Mouse (Mus musculus): ENCODE measurements at regions not wholly inside any gene's neighbourhood (a gene's known extent, or its start where the extent isn't known, plus 50 kb on each side); places are given as distances from the start of the nearest gene placed in this dataset.

DNA sequence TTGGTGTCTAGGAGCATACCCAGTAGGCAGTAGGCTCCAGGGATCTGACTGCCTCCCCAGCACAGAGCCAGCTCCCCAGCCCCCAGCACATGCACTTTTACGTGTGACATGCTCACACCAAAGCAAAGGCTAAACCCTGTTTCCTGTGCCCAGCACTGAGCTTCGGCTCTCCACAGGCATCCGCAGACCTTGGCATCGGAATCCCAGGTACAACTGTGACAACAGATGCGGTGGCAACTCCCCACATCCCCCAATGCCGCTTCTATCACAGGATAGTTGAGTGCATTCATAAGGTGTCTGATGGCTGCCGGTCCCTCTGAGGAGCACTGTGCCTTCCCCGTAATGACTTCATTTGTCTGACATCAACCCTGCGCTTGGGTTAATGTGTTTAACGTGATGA, 440.9 kb downstream of the Ptpru start:
- Histone ChIP-seq H3K4me3 (replicated peaks) (no peak overlapping the region), H3K36me3 (ENCODE audit: control insufficient read depth) (no peaks in the 10 kb centered on the region), H3K9me3 (ENCODE audit: control insufficient read depth, low read length) (peaks cover 13% of the 10 kb centered on the region; the same call in 1 of the 2 replicates), H3K4me1 (ENCODE audit: control insufficient read depth) (no peaks in the 10 kb centered on the region), H3K27me3 (ENCODE audit: control insufficient read depth) (no peaks in the 10 kb centered on the region)
- TF ChIP-seq TAL1 (IDR thresholded peaks at IDR 0.05; ENCODE audit: low read length) = no peak
- TF ChIP-seq GATA1 (IDR thresholded peaks at IDR 0.05; ENCODE audit: low read length) = no peak

DNA sequence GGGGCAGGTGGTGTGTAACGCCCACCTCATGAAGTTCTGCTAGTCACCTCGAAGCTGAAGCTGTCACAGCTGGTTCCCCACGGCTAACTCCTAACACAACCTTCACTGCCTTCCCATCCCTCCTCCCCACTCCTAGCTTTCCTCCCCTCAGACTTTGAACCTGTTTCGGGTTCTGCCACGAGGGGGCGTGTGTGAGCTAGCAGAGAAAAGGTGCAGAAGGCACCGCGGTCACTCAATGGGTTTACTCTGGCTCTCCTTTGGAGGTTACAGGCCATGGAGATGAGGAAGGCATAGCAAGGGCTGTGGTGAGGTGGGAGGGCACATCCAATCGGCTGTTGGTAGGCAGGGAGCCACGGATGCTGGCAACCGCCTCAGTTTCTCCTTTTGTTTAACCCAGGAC, 437.3 kb downstream of the Ptpru start:
- peaks cover 13% of the 10 kb centered on the region; the same call in 1 of the 2 replicates for H3K9me3 ChIP-seq (ENCODE audit: control insufficient read depth, low read length)

DNA sequence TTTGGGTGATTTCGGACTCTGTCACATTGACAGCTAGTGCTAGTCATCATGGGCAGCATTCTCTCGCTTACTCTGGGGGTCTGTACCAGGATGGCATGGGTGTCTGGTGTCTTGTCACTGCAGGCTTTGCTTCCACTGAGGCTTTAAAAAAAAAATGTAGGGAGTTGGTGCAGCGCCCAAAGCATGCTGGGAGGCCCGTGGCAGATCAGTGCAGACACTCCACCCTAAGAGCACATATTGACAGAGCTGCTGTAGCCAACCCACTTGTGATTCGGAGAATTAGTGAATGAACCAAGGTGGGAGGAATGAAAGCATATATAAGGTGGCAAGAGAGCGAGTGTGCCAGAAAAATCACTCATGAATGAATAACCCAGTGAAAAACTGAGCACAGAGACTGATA, 436.8 kb downstream of the Ptpru start:
- H3K4me3 ChIP-seq (replicated peaks) = no peak overlapping the region
- H3K4me1 ChIP-seq (ENCODE audit: control insufficient read depth) = no peaks in the 10 kb centered on the region
- H3K9me3 ChIP-seq (ENCODE audit: control insufficient read depth, low read length) = peaks cover 13% of the 10 kb centered on the region; the same call in 1 of the 2 replicates
- no peak for TF ChIP-seq GATA1 (IDR thresholded peaks at IDR 0.05; ENCODE audit: low read length)
- no peaks in the 10 kb centered on the region for H3K27me3 ChIP-seq (ENCODE audit: control insufficient read depth)
- no peaks in the 10 kb centered on the region for H3K36me3 ChIP-seq (ENCODE audit: control insufficient read depth)

More for the DNA sequence above, 437.3 kb downstream of the Ptpru start:
- no peak overlapping the region for H3K4me3 ChIP-seq (replicated peaks)
- TF ChIP-seq TAL1 (IDR thresholded peaks at IDR 0.05; ENCODE audit: low read length) (no peak), GATA1 (IDR thresholded peaks at IDR 0.05; ENCODE audit: low read length) (no peak)
- no peaks in the 10 kb centered on the region for H3K36me3 ChIP-seq (ENCODE audit: control insufficient read depth)
- H3K27me3 ChIP-seq (ENCODE audit: control insufficient read depth) = no peaks in the 10 kb centered on the region
- no peaks in the 10 kb centered on the region for H3K4me1 ChIP-seq (ENCODE audit: control insufficient read depth)

DNA sequence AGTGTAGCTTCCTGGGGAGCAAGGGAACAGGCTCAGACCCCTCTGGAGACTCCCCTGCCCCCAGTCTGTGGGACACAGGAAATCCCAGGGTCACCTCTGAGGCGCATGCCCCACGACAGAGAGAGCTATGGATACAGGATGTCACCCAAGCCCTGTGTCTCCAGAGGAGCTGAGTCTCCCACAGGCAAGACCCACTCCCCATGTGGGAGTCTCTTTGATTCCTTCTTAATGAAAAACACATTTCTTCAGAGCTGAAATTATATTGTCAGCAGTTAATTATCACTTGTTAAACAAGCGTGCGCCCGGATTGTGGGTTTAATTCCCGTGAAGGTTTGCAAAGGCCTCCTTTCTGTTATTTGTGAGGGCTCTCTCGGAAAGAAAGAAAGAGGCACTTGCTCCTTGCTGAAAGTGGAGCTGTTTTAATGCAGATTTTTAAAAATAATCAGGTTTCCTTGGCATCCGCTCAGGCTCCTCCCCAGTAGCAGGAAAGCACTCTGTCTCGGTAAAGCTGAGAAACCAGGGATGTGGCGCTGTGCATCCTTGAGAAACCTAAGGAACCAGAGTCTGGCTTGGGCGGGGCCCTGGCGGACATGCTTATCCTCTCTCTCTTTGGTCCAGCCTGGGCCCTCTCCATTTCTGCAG, 432.6 kb downstream of the Ptpru start:
- TF ChIP-seq TAL1 (IDR thresholded peaks at IDR 0.05; ENCODE audit: low read length) = no peak
- TF ChIP-seq GATA1 (IDR thresholded peaks at IDR 0.05; ENCODE audit: low read length) = no peak
- no peaks in the 10 kb centered on the region for H3K9me3 ChIP-seq (ENCODE audit: control insufficient read depth, low read length)
- H3K4me3 ChIP-seq (replicated peaks) = no peak overlapping the region
- no peaks in the 10 kb centered on the region for H3K4me1 ChIP-seq (ENCODE audit: control insufficient read depth)
- no peaks in the 10 kb centered on the region for H3K36me3 ChIP-seq (ENCODE audit: control insufficient read depth)
- H3K27me3 ChIP-seq (ENCODE audit: control insufficient read depth) = no peaks in the 10 kb centered on the region

DNA sequence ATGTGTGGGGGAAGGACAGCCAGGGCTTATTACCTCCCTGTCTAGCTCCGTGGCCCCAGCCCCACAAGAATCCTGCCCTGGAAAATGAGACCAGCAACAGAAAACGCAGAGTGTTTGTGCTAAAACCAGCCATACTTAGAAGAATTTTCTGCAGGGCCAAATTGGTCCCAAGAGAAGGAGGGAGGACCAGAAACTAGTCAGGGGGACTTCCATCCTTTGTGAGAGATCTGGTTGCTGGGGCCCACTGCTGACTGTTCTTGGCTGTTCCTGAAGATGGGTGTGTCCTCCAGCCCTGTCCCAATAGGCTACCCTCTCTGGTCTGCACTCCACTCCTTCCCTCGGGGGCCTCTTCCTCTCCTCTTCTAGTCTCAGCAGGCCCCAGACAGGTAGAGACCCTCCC, 430.6 kb downstream of the Ptpru start:
- H3K9me3 ChIP-seq (ENCODE audit: control insufficient read depth, low read length) = no peaks in the 10 kb centered on the region
- H3K27me3 ChIP-seq (ENCODE audit: control insufficient read depth) = no peaks in the 10 kb centered on the region
- no peaks in the 10 kb centered on the region for H3K4me1 ChIP-seq (ENCODE audit: control insufficient read depth)
- H3K36me3 ChIP-seq (ENCODE audit: control insufficient read depth) = no peaks in the 10 kb centered on the region
- TF ChIP-seq TAL1 (IDR thresholded peaks at IDR 0.05; ENCODE audit: low read length) (no peak), GATA1 (IDR thresholded peaks at IDR 0.05; ENCODE audit: low read length) (no peak)
- H3K4me3 ChIP-seq (replicated peaks) = no peak overlapping the region

DNA sequence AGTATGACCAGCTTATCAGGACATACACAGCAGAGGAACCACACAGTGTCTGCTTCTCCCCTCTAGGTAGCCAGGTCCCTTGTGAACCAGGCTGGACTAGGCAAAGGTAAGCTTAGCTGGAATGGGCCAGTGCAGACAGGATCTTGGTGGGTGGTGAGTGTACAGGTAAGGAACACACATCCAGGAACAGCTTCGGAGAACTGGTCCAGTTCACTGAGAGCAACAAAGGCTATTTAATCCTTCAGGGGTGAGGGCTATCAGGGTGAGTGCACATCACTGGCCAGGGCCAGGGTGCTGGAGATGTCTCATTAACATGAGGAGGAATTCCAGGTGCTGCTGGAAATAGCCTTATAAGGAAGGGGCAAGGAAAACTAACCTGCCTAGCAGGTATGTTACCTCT, 429.4 kb downstream of the Ptpru start:
- no peaks in the 10 kb centered on the region for H3K36me3 ChIP-seq (ENCODE audit: control insufficient read depth)
- no peaks in the 10 kb centered on the region for H3K9me3 ChIP-seq (ENCODE audit: control insufficient read depth, low read length)
- no peaks in the 10 kb centered on the region for H3K27me3 ChIP-seq (ENCODE audit: control insufficient read depth)
- TF ChIP-seq TAL1 (IDR thresholded peaks at IDR 0.05; ENCODE audit: low read length) (no peak), GATA1 (IDR thresholded peaks at IDR 0.05; ENCODE audit: low read length) (no peak)
- no peaks in the 10 kb centered on the region for H3K4me1 ChIP-seq (ENCODE audit: control insufficient read depth)
- H3K4me3 ChIP-seq (replicated peaks) = no peak overlapping the region

DNA sequence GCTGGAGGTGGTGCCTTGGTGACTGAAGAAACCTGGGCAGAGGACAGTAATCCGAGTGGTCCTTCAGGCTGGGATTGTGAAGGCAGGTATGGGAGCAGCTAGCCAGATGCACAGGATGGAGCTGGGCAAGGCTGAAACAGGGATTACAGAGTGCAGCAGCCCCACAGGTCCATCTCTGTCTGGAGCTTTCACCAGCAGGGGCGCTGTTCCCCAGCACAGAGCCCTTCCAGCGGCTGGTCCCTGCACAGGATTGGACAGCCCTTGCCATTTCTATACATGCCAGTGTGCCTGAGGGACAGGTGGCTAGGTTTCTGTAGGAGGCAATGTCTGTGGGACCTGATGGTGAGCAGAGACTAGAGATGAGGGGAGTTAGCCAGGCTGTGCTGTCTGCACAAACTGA, 428.3 kb downstream of the Ptpru start:
- Histone ChIP-seq H3K27me3 (ENCODE audit: control insufficient read depth) (no peaks in the 10 kb centered on the region), H3K9me3 (ENCODE audit: control insufficient read depth, low read length) (no peaks in the 10 kb centered on the region), H3K36me3 (ENCODE audit: control insufficient read depth) (no peaks in the 10 kb centered on the region), H3K4me1 (ENCODE audit: control insufficient read depth) (no peaks in the 10 kb centered on the region), H3K4me3 (replicated peaks) (no peak overlapping the region)
- TF ChIP-seq TAL1 (IDR thresholded peaks at IDR 0.05; ENCODE audit: low read length) = no peak
- TF ChIP-seq GATA1 (IDR thresholded peaks at IDR 0.05; ENCODE audit: low read length) = no peak

DNA sequence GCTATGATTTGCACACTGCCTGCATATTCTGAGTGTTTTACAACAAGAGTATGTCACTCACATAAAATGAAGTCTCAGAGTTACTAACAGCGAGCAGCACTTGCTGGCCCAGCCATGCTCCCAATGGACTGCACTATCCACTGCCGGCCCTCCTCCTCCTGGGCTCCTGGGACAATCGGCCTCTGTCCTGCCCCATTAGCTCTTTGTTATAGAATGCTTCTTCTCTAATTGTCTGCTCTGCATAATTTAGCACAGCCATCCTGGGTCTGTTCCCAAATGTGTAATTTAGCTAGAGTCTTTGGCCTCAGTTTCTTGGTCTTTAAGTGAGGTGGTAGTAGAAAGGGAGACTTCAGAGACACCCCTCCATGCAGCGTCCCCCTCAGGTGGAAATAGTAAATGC, 426.2 kb downstream of the Ptpru start:
- no peaks in the 10 kb centered on the region for H3K4me1 ChIP-seq (ENCODE audit: control insufficient read depth)
- TF ChIP-seq TAL1 (IDR thresholded peaks at IDR 0.05; ENCODE audit: low read length) (no peak), GATA1 (IDR thresholded peaks at IDR 0.05; ENCODE audit: low read length) (no peak)
- H3K36me3 ChIP-seq (ENCODE audit: control insufficient read depth) = no peaks in the 10 kb centered on the region
- H3K9me3 ChIP-seq (ENCODE audit: control insufficient read depth, low read length) = no peaks in the 10 kb centered on the region
- no peak overlapping the region for H3K4me3 ChIP-seq (replicated peaks)
- no peaks in the 10 kb centered on the region for H3K27me3 ChIP-seq (ENCODE audit: control insufficient read depth)

DNA sequence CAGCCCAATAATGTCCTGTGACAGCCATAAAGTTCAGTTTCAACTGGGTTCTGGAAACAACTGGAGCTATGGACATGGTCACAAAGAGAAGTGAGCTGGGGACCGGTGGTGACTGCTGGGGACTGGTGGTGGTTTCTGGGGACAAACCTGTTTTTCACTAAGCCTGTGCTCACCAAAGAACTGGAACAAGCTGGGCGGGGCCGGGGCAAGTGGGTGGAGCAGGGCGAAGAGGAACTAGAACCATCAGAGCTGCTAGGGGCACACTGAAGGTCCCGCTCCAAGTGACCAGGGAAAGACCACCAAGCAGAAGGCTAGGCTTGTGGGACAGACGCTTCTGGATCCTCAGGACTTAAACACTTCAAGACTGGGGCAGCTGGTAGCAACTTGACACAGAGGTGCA, 424.7 kb downstream of the Ptpru start:
- TF ChIP-seq TAL1 (IDR thresholded peaks at IDR 0.05; ENCODE audit: low read length) (no peak), GATA1 (IDR thresholded peaks at IDR 0.05; ENCODE audit: low read length) (no peak)
- Histone ChIP-seq H3K4me3 (replicated peaks) (no peak overlapping the region), H3K9me3 (ENCODE audit: control insufficient read depth, low read length) (no peaks in the 10 kb centered on the region), H3K4me1 (ENCODE audit: control insufficient read depth) (no peaks in the 10 kb centered on the region), H3K27me3 (ENCODE audit: control insufficient read depth) (no peaks in the 10 kb centered on the region), H3K36me3 (ENCODE audit: control insufficient read depth) (no peaks in the 10 kb centered on the region)

DNA sequence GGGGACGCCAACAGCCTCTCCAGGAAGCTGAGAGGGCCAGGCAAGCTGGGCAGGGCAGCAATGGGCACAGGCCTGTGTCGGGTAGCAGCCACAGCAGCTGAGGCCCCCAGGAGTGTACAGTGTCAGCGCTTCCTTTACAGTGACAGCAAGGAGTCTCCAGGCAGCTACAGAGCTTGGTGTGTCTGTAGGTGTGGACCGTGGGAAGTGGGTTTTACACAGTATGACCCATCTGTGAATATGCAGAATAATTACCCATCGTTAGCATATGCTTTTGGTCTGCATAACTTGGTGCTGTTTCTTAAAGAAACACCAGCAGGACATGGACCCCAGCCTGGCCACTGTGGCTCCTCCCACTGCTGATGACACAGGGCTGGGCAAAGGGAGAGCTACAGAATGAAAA, 422.6 kb downstream of the Ptpru start:
- Histone ChIP-seq H3K4me3 (replicated peaks) (no peak overlapping the region), H3K27me3 (ENCODE audit: control insufficient read depth) (no peaks in the 10 kb centered on the region), H3K36me3 (ENCODE audit: control insufficient read depth) (no peaks in the 10 kb centered on the region), H3K9me3 (ENCODE audit: control insufficient read depth, low read length) (no peaks in the 10 kb centered on the region), H3K4me1 (ENCODE audit: control insufficient read depth) (no peaks in the 10 kb centered on the region)
- TF ChIP-seq TAL1 (IDR thresholded peaks at IDR 0.05; ENCODE audit: low read length) (no peak), GATA1 (IDR thresholded peaks at IDR 0.05; ENCODE audit: low read length) (no peak)

All from erythroblast, embryonic 14.5 days (primary cell).